Mouse (Mus musculus) mouse trophoblast stem cell (cell line): ENCODE measurements around the gene Ankrd27.

Experiments
- in situ Hi-C, 2 experiments: fragments of 300-500 bp; cut with MseI, MboI; formaldehyde crosslinking; loops; 2 replicates in 1 of 2; 3 replicates in 1 of 2; pipeline ENCODE4 v1.15.1; 2025

The Ankrd27 gene

DNA sequence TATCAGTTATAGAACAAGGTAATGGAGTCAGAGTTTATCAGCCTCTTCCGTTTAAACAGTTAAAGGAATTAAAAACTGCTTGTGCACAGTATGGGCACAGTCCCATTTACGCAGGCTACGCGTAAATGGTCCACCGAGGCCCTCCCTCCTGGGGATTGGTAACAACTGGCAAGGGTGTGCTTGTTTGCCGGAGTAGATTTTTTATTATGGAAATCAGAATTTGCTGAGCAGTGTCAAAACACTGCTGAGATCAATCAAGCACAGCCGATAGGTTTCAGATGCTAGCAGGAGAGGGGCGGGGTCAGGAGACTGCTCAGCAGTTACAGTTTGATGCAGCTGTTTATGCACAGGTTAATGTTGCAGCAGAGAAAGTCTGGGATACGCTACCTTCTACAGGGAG lies 102.2 kb downstream of the Ankrd27 start:
- in situ Hi-C loops = loop anchor here (5.0 to 10.0 kb wide), 2 partner anchors 47 to 54 kb away; no protein-coding TSS in a partner anchor
